In the genomic region with DNA sequence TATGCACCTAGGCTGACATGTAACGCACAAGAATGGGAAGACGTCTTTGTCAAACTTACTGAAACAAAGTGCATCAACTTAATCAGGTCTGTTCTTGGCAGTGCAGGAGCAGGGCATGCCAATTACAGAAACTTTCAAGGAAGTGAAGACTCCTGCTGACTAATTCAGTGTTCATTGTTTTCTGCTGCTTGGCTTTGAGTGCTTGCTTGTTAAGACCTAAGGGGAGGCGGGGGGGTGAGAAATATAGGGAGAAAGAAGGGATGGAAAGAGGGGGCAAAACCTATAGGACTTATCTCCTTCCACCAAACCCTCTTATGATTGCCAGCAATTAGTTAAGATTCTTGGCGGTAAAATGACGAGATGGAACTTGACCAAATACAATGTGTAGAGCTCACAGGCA, we compare ENCODE assay signal across 14 mouse cellular contexts.
"Had no signal": no experiment of that assay in that cellular context is flagged by ENCODE, and none has a peak within 500 bp of the region (broad histone marks: within the 10 kb centered on the region; RNA-seq: fewer than 3 reads in every experiment).

No protein-coding gene starts in this region.

- H3K4me2 ChIP-seq: liver, embryonic 11.5 days; liver, embryonic 15.5 days; midbrain, embryonic 13.5 days had no signal

- ATAC-seq: lung, postnatal 0 days; midbrain, embryonic 13.5 days had no signal

- H3K27me3 ChIP-seq: liver, embryonic 15.5 days; midbrain, embryonic 13.5 days had no signal

- H3K27ac ChIP-seq: kidney, postnatal 0 days; limb, embryonic 10.5 days; liver, embryonic 15.5 days; midbrain, embryonic 13.5 days had no signal

- DNase-seq: kidney, postnatal 36 days; layer of hippocampus, adult 9-11 months; lung, adult 2 months; lung, postnatal 36 days; right cerebral cortex, postnatal 4 days; spleen, adult 18-20 months; thymus, adult 18-20 months; thymus, postnatal 14 days had no signal

- H3K36me3 ChIP-seq: limb, embryonic 10.5 days; liver, embryonic 15.5 days; midbrain, embryonic 13.5 days had no signal

- H3K4me3 ChIP-seq: limb, embryonic 10.5 days; liver, embryonic 15.5 days; midbrain, embryonic 13.5 days had no signal

- H3K9me3 ChIP-seq: limb, embryonic 10.5 days; liver, embryonic 15.5 days; midbrain, embryonic 13.5 days had no signal

- H3K4me1 ChIP-seq: liver, embryonic 15.5 days had no signal

- H3K9ac ChIP-seq: liver, embryonic 15.5 days; midbrain, embryonic 13.5 days had no signal
